Mouse (Mus musculus): ENCODE results near the gene Vmn2r124. TPM values are rescaled to one million over a fixed set of nuclear protein-coding genes. Genes with fewer than 3 reads are reported as not detected.
"Not testable (repeated sequence)": the region's sequence is repeated elsewhere in the genome, so short reads cannot be mapped to it uniquely, and the experiment has no call there.

The Vmn2r124 gene
- not detected in 2 replicates for polyA plus RNA-seq (2011; ENCODE audit: insufficient read depth, insufficient read length, low replicate concordance, missing spikeins)

DNA sequence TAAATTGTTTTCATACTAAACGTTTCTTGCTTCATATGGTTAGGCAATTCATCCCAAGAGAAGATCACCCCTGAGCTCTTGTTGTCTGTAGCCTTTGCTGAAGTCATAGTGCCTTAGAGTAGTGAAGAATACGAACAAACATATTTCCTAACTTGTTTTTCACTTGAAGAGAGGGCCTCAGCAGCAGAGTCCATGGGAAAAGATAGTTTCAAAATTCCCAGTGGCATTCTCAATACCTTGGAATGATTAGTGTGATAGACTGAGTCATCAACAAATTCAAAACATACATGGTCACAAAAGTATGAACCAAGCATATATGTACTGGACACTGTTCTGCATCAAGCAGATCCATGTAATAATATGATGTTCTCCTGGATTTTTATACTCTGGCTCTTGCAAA lies at the start of gene Vmn2r124:
Gene Vmn2r124 (plus strand): TSS at position 301 of the 400 bp plus-strand sequence.
- TF ChIP-seq POLR2A (IDR thresholded peaks at IDR 0.05; ENCODE audit: borderline replicate concordance, control insufficient read depth, low read depth, low read length) (no peak), CTCF (IDR thresholded peaks at IDR 0.05; ENCODE audit: control insufficient read depth, insufficient read depth, low read length) (no peak)
- no peak within 1 kb of the TSS for H3K4me3 ChIP-seq (replicated peaks; ENCODE audit: control insufficient read depth, low read depth, low read length)
- 34% methylated on average over 2 of the region's 2 CpGs for WGBS
- no peak within 1 kb of the TSS for H3K27ac ChIP-seq (ENCODE audit: control insufficient read depth, insufficient read depth, low read depth, low read length, poor library complexity)
- H3K4me1 ChIP-seq (ENCODE audit: control insufficient read depth, insufficient read depth, low read length) = no peaks in the 10 kb centered on the region

DNA sequence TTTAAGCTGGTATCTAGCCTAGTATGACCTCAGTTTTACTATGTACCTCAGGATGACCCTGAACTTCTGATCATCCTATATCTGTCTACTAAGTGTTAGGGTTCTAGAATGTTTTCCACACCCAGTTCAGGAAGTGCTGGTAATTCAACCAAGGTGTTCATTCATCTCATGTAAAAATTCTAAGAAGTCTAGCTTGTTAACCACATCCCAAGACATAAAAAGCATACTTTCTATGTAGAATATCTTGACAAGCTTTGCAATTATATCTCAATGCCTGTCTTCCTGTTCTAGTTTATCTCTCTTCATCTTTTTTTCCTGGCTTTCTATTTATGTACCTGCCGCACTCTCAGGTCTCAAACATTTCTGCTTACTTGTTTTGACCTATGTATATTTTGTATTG lies 44.5 kb upstream of the Vmn2r124 start:
- 79% methylated on average over 1 of the region's 1 CpGs for WGBS
- Histone ChIP-seq H3K27ac (ENCODE audit: control insufficient read depth, insufficient read depth, low read depth, low read length, poor library complexity) (no peak overlapping the region), H3K4me1 (ENCODE audit: control insufficient read depth, insufficient read depth, low read length) (no peaks in the 10 kb centered on the region), H3K4me3 (replicated peaks; ENCODE audit: control insufficient read depth, low read depth, low read length) (no peak overlapping the region)
- TF ChIP-seq CTCF (IDR thresholded peaks at IDR 0.05; ENCODE audit: control insufficient read depth, insufficient read depth, low read length) (no peak), POLR2A (IDR thresholded peaks at IDR 0.05; ENCODE audit: borderline replicate concordance, control insufficient read depth, low read depth, low read length) (no peak)

DNA sequence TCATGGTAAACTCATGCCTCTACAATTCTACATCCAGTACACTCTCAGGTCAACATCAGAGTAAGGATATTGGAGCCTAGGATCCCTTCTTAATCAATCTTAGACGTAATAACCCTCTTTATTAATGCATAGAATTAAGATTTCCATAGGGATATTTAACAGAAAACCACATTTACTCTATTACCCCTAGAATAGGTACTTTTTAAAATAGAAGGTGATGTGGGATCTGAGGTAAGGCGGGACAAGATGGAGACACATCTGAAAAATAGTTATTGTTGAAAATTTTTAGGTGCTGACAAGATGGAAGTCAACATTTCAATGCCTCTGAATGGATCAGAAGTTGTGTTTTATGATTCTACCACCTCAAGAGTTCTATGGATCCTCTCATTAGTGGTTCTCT lies 27.8 kb upstream of the Vmn2r124 start, which contains the start of gene Fpr-rs4:
Gene Fpr-rs4 (plus strand): TSS at position 301 of the 400 bp plus-strand sequence.
- Histone ChIP-seq H3K4me1 (ENCODE audit: control insufficient read depth, insufficient read depth, low read length) (no peaks in the 10 kb centered on the region), H3K4me3 (replicated peaks; ENCODE audit: control insufficient read depth, low read depth, low read length) (no peak within 1 kb of the TSS), H3K27ac (ENCODE audit: control insufficient read depth, insufficient read depth, low read depth, low read length, poor library complexity) (no peak within 1 kb of the TSS)
- no peak for TF ChIP-seq CTCF (IDR thresholded peaks at IDR 0.05; ENCODE audit: control insufficient read depth, insufficient read depth, low read length)
- no peak for TF ChIP-seq POLR2A (IDR thresholded peaks at IDR 0.05; ENCODE audit: borderline replicate concordance, control insufficient read depth, low read depth, low read length)
- WGBS = 45% methylated on average over 2 of the region's 2 CpGs

DNA sequence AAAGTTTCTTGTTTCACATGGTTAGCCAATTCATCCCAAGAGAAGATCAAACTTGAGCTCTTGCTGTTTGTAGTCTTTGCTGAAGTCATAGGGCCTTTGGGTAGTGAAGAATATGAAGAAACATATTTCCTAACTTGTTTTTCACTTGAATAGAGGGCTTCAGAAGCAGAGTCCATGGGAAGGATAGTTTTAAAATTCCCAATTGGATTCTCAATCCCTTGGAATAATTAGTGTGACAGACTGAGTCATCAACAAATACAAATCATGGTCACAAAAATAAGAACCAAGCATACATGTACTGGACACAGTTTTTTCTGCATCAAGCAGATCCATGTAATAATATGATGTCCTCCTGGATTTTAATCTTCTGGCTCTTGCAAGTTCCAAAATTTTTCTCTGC lies 35.5 kb downstream of the Vmn2r124 start, which contains the start of gene Vmn2r91:
Gene Vmn2r91 (plus strand): TSS at position 301 of the 400 bp plus-strand sequence.
- H3K4me1 ChIP-seq (ENCODE audit: control insufficient read depth, insufficient read depth, low read length); H3K27ac ChIP-seq (ENCODE audit: control insufficient read depth, insufficient read depth, low read depth, low read length, poor library complexity); H3K4me3 ChIP-seq (replicated peaks; ENCODE audit: control insufficient read depth, low read depth, low read length): not testable (repeated sequence)

DNA sequence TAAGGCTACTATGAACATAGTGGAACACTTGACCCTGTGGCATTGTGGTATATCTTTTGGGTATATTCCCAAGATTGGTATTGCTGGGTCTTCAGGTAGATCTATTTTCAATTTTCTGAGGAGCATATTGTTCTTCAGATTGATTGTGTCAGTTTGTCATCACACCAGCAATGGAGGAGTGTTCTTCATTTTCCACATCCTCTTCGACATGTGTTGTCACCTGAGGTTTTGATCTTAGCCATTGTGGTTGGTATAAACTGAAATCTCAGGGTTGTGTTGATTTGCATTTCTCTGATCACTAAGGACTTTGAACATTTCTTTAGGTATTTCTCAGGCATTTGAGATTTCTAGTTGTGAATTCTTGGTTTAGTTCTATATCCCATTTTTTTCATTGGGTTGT lies 46.4 kb downstream of the Vmn2r124 start:
- 58% methylated on average over 1 of the region's 1 CpGs for WGBS

DNA sequence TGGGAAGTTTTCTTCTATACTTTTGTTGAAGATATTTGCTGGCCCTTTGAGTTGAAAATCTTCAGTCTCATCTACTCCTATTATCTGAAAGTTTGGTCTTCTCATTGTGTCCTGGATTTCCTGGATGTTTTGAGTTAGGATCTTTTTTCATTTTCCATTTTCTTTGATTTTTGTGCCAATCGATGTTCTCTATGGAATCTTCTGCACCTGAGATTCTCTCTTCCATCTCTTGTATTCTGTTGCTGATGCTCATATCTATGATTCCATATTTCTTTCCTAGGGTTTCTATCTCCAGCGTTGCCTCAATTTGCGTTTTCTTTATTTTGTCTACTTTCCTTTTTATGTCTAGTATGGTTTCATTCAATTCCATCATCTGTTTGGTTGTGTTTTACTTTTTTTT lies 53.0 kb downstream of the Vmn2r124 start:
- H3K4me3 ChIP-seq (replicated peaks; ENCODE audit: control insufficient read depth, low read depth, low read length); H3K4me1 ChIP-seq (ENCODE audit: control insufficient read depth, insufficient read depth, low read length); H3K27ac ChIP-seq (ENCODE audit: control insufficient read depth, insufficient read depth, low read depth, low read length, poor library complexity): not testable (repeated sequence)
- 77% methylated on average over 3 of the region's 3 CpGs for WGBS

More for the DNA sequence above, 46.4 kb downstream of the Vmn2r124 start:
- not testable (repeated sequence) for H3K4me3 ChIP-seq (replicated peaks; ENCODE audit: control insufficient read depth, low read depth, low read length); H3K4me1 ChIP-seq (ENCODE audit: control insufficient read depth, insufficient read depth, low read length); H3K27ac ChIP-seq (ENCODE audit: control insufficient read depth, insufficient read depth, low read depth, low read length, poor library complexity)

Other genes with a start within 250 kb of the Vmn2r124 start
- gene Spaca6, start 222.3 kb upstream of the Vmn2r124 start, polyA plus RNA-seq (2011; ENCODE audit: insufficient read depth, insufficient read length, low replicate concordance, missing spikeins) = 7.4 and 21.3 TPM in 2 replicates
- gene Has1, start 194.2 kb upstream of the Vmn2r124 start, polyA plus RNA-seq (2011; ENCODE audit: insufficient read depth, insufficient read length, low replicate concordance, missing spikeins) = 0.95 TPM in 1 of 2 replicates, not detected in the other
- 4.9 and 29.1 TPM in 2 replicates for gene Fpr1, start 165.5 kb upstream of the Vmn2r124 start, polyA plus RNA-seq (2011; ENCODE audit: insufficient read depth, insufficient read length, low replicate concordance, missing spikeins)
- gene Fpr2, start 161.6 kb upstream of the Vmn2r124 start, polyA plus RNA-seq (2011; ENCODE audit: insufficient read depth, insufficient read length, low replicate concordance, missing spikeins) = 48.5 and 137 TPM in 2 replicates
- gene Fpr3, start 161.6 kb upstream of the Vmn2r124 start, polyA plus RNA-seq (2011; ENCODE audit: insufficient read depth, insufficient read length, low replicate concordance, missing spikeins) = not detected in 2 replicates
- not detected in 2 replicates for gene Fpr-rs4, start 27.7 kb upstream of the Vmn2r124 start, polyA plus RNA-seq (2011; ENCODE audit: insufficient read depth, insufficient read length, low replicate concordance, missing spikeins)
- not detected in 2 replicates for gene Vmn2r91, start 35.6 kb downstream of the Vmn2r124 start, polyA plus RNA-seq (2011; ENCODE audit: insufficient read depth, insufficient read length, low replicate concordance, missing spikeins)
- not detected in 2 replicates for gene Vmn2r92, start 102.5 kb downstream of the Vmn2r124 start, polyA plus RNA-seq (2011; ENCODE audit: insufficient read depth, insufficient read length, low replicate concordance, missing spikeins)
- gene Vmn2r94, start 228.3 kb downstream of the Vmn2r124 start, polyA plus RNA-seq (2011; ENCODE audit: insufficient read depth, insufficient read length, low replicate concordance, missing spikeins) = not detected in 2 replicates
- gene Vmn2r93, start 248.7 kb downstream of the Vmn2r124 start, polyA plus RNA-seq (2011; ENCODE audit: insufficient read depth, insufficient read length, low replicate concordance, missing spikeins) = not detected in 2 replicates